Mouse (Mus musculus): ENCODE measurements around the gene Rbm31y.
"Not testable (repeated sequence)": the region's sequence is repeated elsewhere in the genome, so short reads cannot be mapped to it uniquely, and the experiment has no call there.

Gene Rbm31y

GRCm38 (mm10) chrY:17400461-17400860 lies at the start of gene Rbm31y:
Gene Rbm31y (plus strand): TSS chrY:17400761.
- DNase-seq (ENCODE audit: low read depth, low spot score) = not testable (repeated sequence)
